Mouse (Mus musculus) brain, adult 10 weeks (tissue): ENCODE data around the gene Hcrtr2. TPM values are rescaled to one million over a fixed set of nuclear protein-coding genes. Genes with fewer than 3 reads are reported as not detected.

ENCODE experiments used
- polyA plus RNA-seq: library from polyadenylated mRNA; stranded (reverse); fragments of 350-450 nt; fragmentation: Illumina TruSeq; extraction: RNeasy Lipid Tissue Mini Kit (QIAGEN cat#74804); gene quantifications from one replicate; pipeline ENCODE4 v1.2.3, GENCODE M21; 2015; ENCODE audit warnings: low read depth, low replicate concordance

Gene Hcrtr2
- 3.1 TPM for polyA plus RNA-seq

DNA sequence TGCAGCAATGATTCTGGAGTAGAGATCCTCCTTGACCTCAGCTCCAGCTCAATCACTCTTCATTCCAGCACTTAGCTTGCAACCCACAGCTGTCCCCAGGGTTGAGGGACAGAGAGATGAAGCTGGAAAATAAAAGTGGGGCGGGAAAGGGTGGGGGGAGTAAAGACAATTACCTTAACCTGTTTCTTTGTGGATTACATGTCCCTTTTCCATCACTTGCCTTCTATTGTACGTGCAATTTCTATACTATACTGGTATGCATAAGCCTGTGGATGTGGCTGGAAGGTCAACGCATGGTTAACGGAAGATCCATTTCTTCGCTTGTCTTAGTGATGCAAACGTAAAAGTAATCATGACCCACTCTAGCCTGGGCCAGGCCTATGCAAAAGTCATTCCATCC lies at the start of gene Hcrtr2:
Hcrtr2 (minus strand) TSS at position 101 of the 400 bp plus-strand sequence.

DNA sequence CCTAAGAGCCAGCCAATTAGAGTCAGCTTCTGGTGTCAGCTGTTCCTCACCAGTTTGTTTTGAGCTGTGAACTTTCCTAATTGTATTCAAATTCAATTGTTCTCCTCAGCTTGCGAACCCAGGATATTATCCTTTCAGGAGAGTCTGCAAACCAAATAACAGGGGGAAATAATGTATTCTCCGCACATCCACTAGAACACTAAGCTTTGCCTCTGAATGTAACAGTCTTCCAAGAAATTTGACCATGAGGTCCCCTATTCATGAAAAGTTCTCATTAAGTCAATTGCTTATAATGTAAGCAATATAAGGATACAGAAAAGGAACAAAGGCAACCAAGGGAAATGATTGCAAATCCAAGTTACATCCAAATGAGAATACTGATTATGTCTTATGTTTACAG lies 110.1 kb downstream of the Hcrtr2 start, which contains the start of gene Gfral:
Gfral (minus strand) TSS at position 101 of the 400 bp plus-strand sequence.

Other genes starting within 250 kb of the Hcrtr2 start
- gene Gfral, start 110.2 kb downstream of the Hcrtr2 start, polyA plus RNA-seq, result not detected
- gene Fam83b, start 243.3 kb upstream of the Hcrtr2 start, polyA plus RNA-seq, result 0.13 TPM